Mouse (Mus musculus): ENCODE measurements around the gene Rab27a. TPM values are rescaled to one million over a fixed set of nuclear protein-coding genes. Genes with fewer than 3 reads are reported as not detected.

Gene Rab27a
- polyA plus RNA-seq, 1 experiment from 2014 or later, result 2.9 TPM

- no peak for TF ChIP-seq CTCF (IDR thresholded peaks at IDR 0.05)
- ATAC-seq (no peak), DNase-seq (ENCODE audit: low read depth, low spot score) (no peak)
- ChIA-PET CTCF (interaction anchor here (1.0 to 2.4 kb wide), 5 partner anchors 10 to 57 kb away, joined by 3 to 10 read pairs (median 4); no protein-coding TSS in a partner anchor), POLR2A (no interaction called here)
- in situ Hi-C loops (cut with MboI; ENCODE audit: low pct_unique_long_range_greater_than_20kb), result no loop called here
- no peaks in the 10 kb centered on the region for H3K27me3 ChIP-seq
These were observed 550 bp downstream of the Rab27a start for GRCm38 (mm10) chr9:73045204-73045603.

GRCm38 (mm10) chr9:73045711-73046110 is 1.1 kb downstream of the Rab27a start:
- ChIA-PET CTCF (interaction anchor here (1.1 to 2.4 kb wide), 3 partner anchors 10 to 51 kb away, joined by 4 to 10 read pairs (median 6); no protein-coding TSS in a partner anchor), POLR2A (interaction anchor here (0.6 kb wide), 1 partner anchor 1063 kb away, joined by 3 read pairs; no protein-coding TSS in a partner anchor)
- in situ Hi-C loops (cut with MboI; ENCODE audit: low pct_unique_long_range_greater_than_20kb), result no loop called here
- ATAC-seq, result no peak
- H3K27me3 ChIP-seq, result no peaks in the 10 kb centered on the region
- no peak for TF ChIP-seq CTCF (IDR thresholded peaks at IDR 0.05)
- no peak for DNase-seq (ENCODE audit: low read depth, low spot score)

- in situ Hi-C loops (cut with MboI; ENCODE audit: low pct_unique_long_range_greater_than_20kb), result no loop called here
- TF ChIP-seq CTCF (IDR thresholded peaks at IDR 0.05), result no peak
- no peak for ATAC-seq
- DNase-seq (ENCODE audit: low read depth, low spot score), result no peak
- POLR2A ChIA-PET, result no interaction called here
- no peaks in the 10 kb centered on the region for H3K27me3 ChIP-seq
- CTCF ChIA-PET, result no interaction called here
These were observed 3.3 kb downstream of the Rab27a start for GRCm38 (mm10) chr9:73047906-73048305.

- in situ Hi-C loops (cut with MboI; ENCODE audit: low pct_unique_long_range_greater_than_20kb), result no loop called here
- DNase-seq (ENCODE audit: low read depth, low spot score) (no peak), ATAC-seq (no peak)
- TF ChIP-seq CTCF (IDR thresholded peaks at IDR 0.05), result no peak
- POLR2A ChIA-PET, result no interaction called here
- no peaks in the 10 kb centered on the region for H3K27me3 ChIP-seq
- CTCF ChIA-PET, result no interaction called here
These were observed 4.3 kb downstream of the Rab27a start for GRCm38 (mm10) chr9:73048927-73049326.

- ATAC-seq (no peak), DNase-seq (ENCODE audit: low read depth, low spot score) (no peak)
- in situ Hi-C loops (cut with MboI; ENCODE audit: low pct_unique_long_range_greater_than_20kb), result no loop called here
- ChIA-PET CTCF (no interaction called here), POLR2A (no interaction called here)
- H3K27me3 ChIP-seq, result no peaks in the 10 kb centered on the region
- TF ChIP-seq CTCF (IDR thresholded peaks at IDR 0.05), result no peak
These were observed 5.2 kb downstream of the Rab27a start for GRCm38 (mm10) chr9:73049833-73050232.

GRCm38 (mm10) chr9:73050606-73051005 is 6.0 kb downstream of the Rab27a start:
- no peak for DNase-seq (ENCODE audit: low read depth, low spot score)
- ChIA-PET POLR2A (no interaction called here), CTCF (no interaction called here)
- in situ Hi-C loops (cut with MboI; ENCODE audit: low pct_unique_long_range_greater_than_20kb), result no loop called here
- no peak for TF ChIP-seq CTCF (IDR thresholded peaks at IDR 0.05)
- H3K27me3 ChIP-seq, result no peaks in the 10 kb centered on the region
- no peak for ATAC-seq

- DNase-seq (ENCODE audit: low read depth, low spot score) (no peak), ATAC-seq (no peak)
- CTCF ChIA-PET, result interaction anchor here (1.6 kb wide), 1 partner anchor 10 kb away, joined by 4 read pairs; no protein-coding TSS in a partner anchor
- POLR2A ChIA-PET, result no interaction called here
- TF ChIP-seq CTCF (IDR thresholded peaks at IDR 0.05), result no peak
- H3K27me3 ChIP-seq, result no peaks in the 10 kb centered on the region
- in situ Hi-C loops (cut with MboI; ENCODE audit: low pct_unique_long_range_greater_than_20kb), result no loop called here
These were observed 10.8 kb downstream of the Rab27a start for GRCm38 (mm10) chr9:73055441-73055911.

GRCm38 (mm10) chr9:73059224-73059623 is 14.6 kb downstream of the Rab27a start:
- ChIA-PET POLR2A (no interaction called here), CTCF (no interaction called here)
- in situ Hi-C loops (cut with MboI; ENCODE audit: low pct_unique_long_range_greater_than_20kb), result no loop called here
- no peak for TF ChIP-seq CTCF (IDR thresholded peaks at IDR 0.05)
- no peak for ATAC-seq
- no peaks in the 10 kb centered on the region for H3K27me3 ChIP-seq
- DNase-seq (ENCODE audit: low read depth, low spot score), result no peak

GRCm38 (mm10) chr9:73063621-73064290 is 19.1 kb downstream of the Rab27a start:
- ATAC-seq, result no peak
- no peak for DNase-seq (ENCODE audit: low read depth, low spot score)
- in situ Hi-C loops (cut with MboI; ENCODE audit: low pct_unique_long_range_greater_than_20kb), result no loop called here
- CTCF ChIA-PET, result no interaction called here
- no peaks in the 10 kb centered on the region for H3K27me3 ChIP-seq
- POLR2A ChIA-PET, result no interaction called here
- TF ChIP-seq CTCF (IDR thresholded peaks at IDR 0.05), result no peak

- ATAC-seq (no peak), DNase-seq (ENCODE audit: low read depth, low spot score) (no peak)
- in situ Hi-C loops (cut with MboI; ENCODE audit: low pct_unique_long_range_greater_than_20kb), result no loop called here
- POLR2A ChIA-PET, result no interaction called here
- CTCF ChIA-PET, result interaction anchor here (1.1 kb wide), 1 partner anchor 16 kb away, joined by 3 read pairs; no protein-coding TSS in a partner anchor
- TF ChIP-seq CTCF (IDR thresholded peaks at IDR 0.05), result no peak
- no peaks in the 10 kb centered on the region for H3K27me3 ChIP-seq
These were observed 22.4 kb downstream of the Rab27a start for GRCm38 (mm10) chr9:73067086-73067485.

GRCm38 (mm10) chr9:73068230-73068679 is 23.6 kb downstream of the Rab27a start:
- no peak for TF ChIP-seq CTCF (IDR thresholded peaks at IDR 0.05)
- ATAC-seq, result no peak
- H3K27me3 ChIP-seq, result no peaks in the 10 kb centered on the region
- in situ Hi-C loops (cut with MboI; ENCODE audit: low pct_unique_long_range_greater_than_20kb), result no loop called here
- POLR2A ChIA-PET, result no interaction called here
- no peak for DNase-seq (ENCODE audit: low read depth, low spot score)
- CTCF ChIA-PET, result no interaction called here
